Mouse (Mus musculus) cerebellum, adult 2 months (tissue): ENCODE measurements at regions not wholly inside any gene's neighbourhood (a gene's known extent, or its start where the extent isn't known, plus 50 kb on each side); places are given as distances from the start of the nearest gene placed in this dataset.

Source experiments
- CTCF ChIP-seq: fragments of 200-500 bp; IDR thresholded peaks from 2 replicates; pipeline ENCODE4 v1.5.1; 2011; ENCODE audit warnings: low read depth, mild to moderate bottlenecking, control low read depth, low read length, moderate library complexity, borderline replicate concordance; ENCODE audit not compliant: insufficient read depth
- POLR2A ChIP-seq: fragments of 200-500 bp; IDR thresholded peaks from 2 replicates; pipeline ENCODE4 v1.6.1; 2011; ENCODE audit warnings: low read length, control low read depth, borderline replicate concordance; ENCODE audit not compliant: insufficient read depth

DNA sequence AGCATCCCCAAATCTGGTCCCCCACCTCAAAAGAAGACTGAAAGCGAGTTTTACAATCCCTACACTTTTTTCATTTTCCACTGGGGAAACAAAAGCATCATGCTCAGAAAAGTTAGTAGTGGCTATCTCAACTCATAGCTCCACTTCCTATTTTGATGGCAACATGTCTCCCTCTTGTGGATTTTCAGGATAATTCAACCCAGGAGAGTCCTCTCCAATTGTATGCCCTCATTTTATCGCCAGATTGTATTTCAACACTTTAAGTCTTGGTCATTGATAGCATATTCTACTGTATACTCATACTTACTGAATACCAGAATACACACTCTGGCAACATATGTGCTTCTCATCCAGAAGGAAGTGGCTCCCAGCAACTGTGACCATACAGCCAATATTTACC is 105.0 kb downstream of the Dnajb9 start:
- TF ChIP-seq POLR2A (no peak), CTCF (no peak)
